Mouse (Mus musculus): ENCODE results near the gene Trpm3. TPM values are rescaled to one million over a fixed set of nuclear protein-coding genes. Genes with fewer than 3 reads are reported as not detected.

Trpm3 gene
- polyA plus RNA-seq, 1 experiment from 2014 or later = 0.04 TPM

DNA sequence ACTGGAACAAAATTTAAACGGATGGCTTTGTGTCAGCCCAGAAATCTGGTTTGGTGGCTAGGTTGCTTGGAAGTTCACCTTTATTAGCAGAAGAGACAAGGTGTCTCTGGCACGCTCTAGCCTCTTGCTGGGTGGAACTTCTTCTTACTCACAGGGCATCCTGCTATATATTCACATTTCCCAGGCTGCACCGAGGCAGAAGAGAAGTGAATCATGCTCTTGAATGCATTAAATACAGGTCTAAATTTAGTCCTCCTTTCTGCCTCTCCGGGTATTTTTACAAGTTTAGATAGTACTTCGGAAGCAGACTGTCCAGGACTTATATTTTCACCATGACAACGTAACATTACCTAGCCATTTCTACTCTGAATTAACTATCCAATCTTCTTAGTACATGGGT, 790.9 kb downstream of the Trpm3 start:
- Histone ChIP-seq H3K27ac (no peak overlapping the region), H3K4me3 (ENCODE audit: inconsistent target) (no peak overlapping the region), H3K36me3 (ENCODE audit: inconsistent target) (no peaks in the 10 kb centered on the region), H3K79me2 (ENCODE audit: inconsistent target) (no peaks in the 10 kb centered on the region)
- WGBS (ENCODE audit: missing documents) = 93% methylated on average over 6 of the region's 6 CpGs

- 62% methylated on average over 7 of the region's 7 CpGs for WGBS (ENCODE audit: missing documents)
- Histone ChIP-seq H3K27ac (no peak overlapping the region), H3K36me3 (ENCODE audit: inconsistent target) (no peaks in the 10 kb centered on the region), H3K79me2 (ENCODE audit: inconsistent target) (no peaks in the 10 kb centered on the region), H3K4me3 (ENCODE audit: inconsistent target) (no peak overlapping the region)
Measured at GRCm38 (mm10) chr19:22930368-22930834, 791.6 kb downstream of the Trpm3 start.

- H3K4me3 ChIP-seq (ENCODE audit: inconsistent target) = no peak overlapping the region
- H3K36me3 ChIP-seq (ENCODE audit: inconsistent target) = no peaks in the 10 kb centered on the region
- no peaks in the 10 kb centered on the region for H3K79me2 ChIP-seq (ENCODE audit: inconsistent target)
- H3K27ac ChIP-seq = no peak overlapping the region
- 90% methylated on average over 6 of the region's 6 CpGs for WGBS (ENCODE audit: missing documents)
Measured at GRCm38 (mm10) chr19:22931006-22931405, 792.2 kb downstream of the Trpm3 start.

DNA sequence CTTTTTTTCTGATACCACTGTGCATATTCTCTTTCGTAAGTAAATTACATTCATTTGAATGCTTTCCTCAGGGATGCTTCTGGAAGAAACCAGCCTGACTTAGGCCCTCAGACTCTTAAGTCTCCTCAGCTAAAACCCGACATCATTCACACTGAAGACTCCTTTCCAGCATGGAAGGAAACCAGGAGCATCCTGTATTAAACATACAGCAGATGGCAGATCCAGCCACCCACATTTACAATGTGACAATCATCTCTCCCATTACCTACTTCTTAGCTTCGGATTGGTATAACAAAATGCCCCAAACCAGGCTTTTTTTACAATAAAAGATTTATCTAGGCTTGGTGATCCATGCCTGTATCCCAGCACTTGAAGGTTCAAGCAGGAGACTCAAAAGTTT, 796.2 kb downstream of the Trpm3 start:
- H3K4me3 ChIP-seq (ENCODE audit: inconsistent target) = no peak overlapping the region

DNA sequence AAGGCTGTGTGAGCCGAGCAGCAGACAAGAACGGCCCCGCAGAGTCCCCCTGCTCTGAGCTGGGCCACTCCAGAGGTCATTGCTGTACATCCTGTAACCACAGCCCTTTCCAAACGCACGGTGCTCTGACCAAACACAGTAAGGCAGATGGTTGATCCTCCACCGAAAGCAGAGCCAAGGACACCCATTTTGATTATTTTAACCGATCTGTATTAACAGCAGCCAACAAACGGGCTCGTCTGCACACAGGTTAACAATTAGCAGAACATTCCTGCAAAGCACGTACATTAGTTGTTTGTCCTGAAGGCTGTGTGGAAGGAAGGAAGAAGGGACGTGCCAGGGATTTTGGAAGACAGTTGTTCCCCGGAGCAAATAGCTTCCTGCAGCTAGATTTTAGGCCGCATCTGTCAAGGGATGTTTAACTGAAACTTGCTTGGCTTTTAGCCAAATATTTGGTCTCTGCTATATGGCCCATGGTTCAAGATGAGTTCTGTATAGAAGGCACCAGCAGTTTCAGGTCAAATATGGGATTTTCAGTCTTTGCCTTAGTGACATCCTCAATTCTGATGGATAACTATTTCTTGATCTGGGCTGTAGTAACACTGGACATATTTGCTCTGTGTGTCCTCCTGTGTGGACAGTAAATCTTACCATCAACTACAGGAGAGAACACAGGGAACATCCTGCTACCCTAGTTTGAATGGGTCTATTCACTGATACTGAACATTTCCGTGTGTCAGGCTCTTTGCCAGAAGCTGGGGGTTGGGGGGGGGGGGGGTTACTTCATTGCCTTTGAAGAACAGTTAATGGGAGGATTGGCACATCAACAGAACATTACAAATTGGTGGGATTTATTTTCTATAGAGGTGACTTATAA, 800.2 kb downstream of the Trpm3 start:
- no peaks in the 10 kb centered on the region for H3K79me2 ChIP-seq (ENCODE audit: inconsistent target)
- no peak overlapping the region for H3K27ac ChIP-seq
- no peak overlapping the region for H3K4me3 ChIP-seq (ENCODE audit: inconsistent target)
- H3K36me3 ChIP-seq (ENCODE audit: inconsistent target) = no peaks in the 10 kb centered on the region
- 79% methylated on average over 14 of the region's 14 CpGs for WGBS (ENCODE audit: missing documents)

More for the DNA sequence above, 796.2 kb downstream of the Trpm3 start:
- H3K36me3 ChIP-seq (ENCODE audit: inconsistent target) = no peaks in the 10 kb centered on the region
- no peaks in the 10 kb centered on the region for H3K79me2 ChIP-seq (ENCODE audit: inconsistent target)
- no peak overlapping the region for H3K27ac ChIP-seq
- WGBS (ENCODE audit: missing documents) = 92% methylated on average over 3 of the region's 3 CpGs

- Histone ChIP-seq H3K36me3 (ENCODE audit: inconsistent target) (no peaks in the 10 kb centered on the region), H3K79me2 (ENCODE audit: inconsistent target) (no peaks in the 10 kb centered on the region), H3K4me3 (ENCODE audit: inconsistent target) (no peak overlapping the region), H3K27ac (no peak overlapping the region)
- 86% methylated on average over 5 of the region's 5 CpGs for WGBS (ENCODE audit: missing documents)
Measured at GRCm38 (mm10) chr19:22939836-22940235, 801.0 kb downstream of the Trpm3 start.

- H3K4me3 ChIP-seq (ENCODE audit: inconsistent target) = no peak overlapping the region
- H3K79me2 ChIP-seq (ENCODE audit: inconsistent target) = no peaks in the 10 kb centered on the region
- 33% methylated on average over 5 of the region's 5 CpGs for WGBS (ENCODE audit: missing documents)
Measured at GRCm38 (mm10) chr19:22940487-22940886, 801.6 kb downstream of the Trpm3 start.

GRCm38 (mm10) chr19:22940956-22941355, 802.1 kb downstream of the Trpm3 start:
- WGBS (ENCODE audit: missing documents) = 87% methylated on average over 9 of the region's 9 CpGs
- H3K36me3 ChIP-seq (ENCODE audit: inconsistent target) = no peaks in the 10 kb centered on the region
- no peak overlapping the region for H3K4me3 ChIP-seq (ENCODE audit: inconsistent target)

More at GRCm38 (mm10) chr19:22940487-22940886, 801.6 kb downstream of the Trpm3 start:
- Histone ChIP-seq H3K36me3 (ENCODE audit: inconsistent target) (no peaks in the 10 kb centered on the region), H3K27ac (no peak overlapping the region)

DNA sequence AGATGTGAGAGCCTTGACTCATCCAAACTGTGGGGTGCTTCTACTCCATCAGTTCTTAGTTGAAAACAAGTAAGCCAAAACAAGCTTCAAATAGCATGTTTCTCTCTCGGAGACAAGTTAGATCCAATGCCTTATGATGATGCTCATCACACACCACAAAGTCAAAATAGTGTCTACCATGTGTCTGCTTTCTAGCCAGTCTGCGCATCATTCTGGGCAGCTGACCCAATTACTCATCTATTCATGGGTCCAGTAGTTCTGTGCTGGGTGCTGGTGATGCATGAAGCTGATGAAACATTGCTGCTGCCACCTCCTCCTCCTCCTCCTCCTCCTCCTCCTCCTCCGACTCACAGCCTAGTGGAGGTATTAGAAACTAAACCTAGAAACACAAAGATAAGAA, 813.6 kb downstream of the Trpm3 start:
- 93% methylated on average over 3 of the region's 3 CpGs for WGBS (ENCODE audit: missing documents)
- H3K4me3 ChIP-seq (ENCODE audit: inconsistent target) = no peak overlapping the region

More at GRCm38 (mm10) chr19:22940956-22941355, 802.1 kb downstream of the Trpm3 start:
- Histone ChIP-seq H3K79me2 (ENCODE audit: inconsistent target) (no peaks in the 10 kb centered on the region), H3K27ac (no peak overlapping the region)

GRCm38 (mm10) chr19:22953191-22953590, 814.3 kb downstream of the Trpm3 start:
- no peak overlapping the region for H3K27ac ChIP-seq
- H3K79me2 ChIP-seq (ENCODE audit: inconsistent target) = no peaks in the 10 kb centered on the region
- no peaks in the 10 kb centered on the region for H3K36me3 ChIP-seq (ENCODE audit: inconsistent target)
- 55% methylated on average over 4 of the region's 4 CpGs for WGBS (ENCODE audit: missing documents)
- H3K4me3 ChIP-seq (ENCODE audit: inconsistent target) = no peak overlapping the region

More for the DNA sequence above, 813.6 kb downstream of the Trpm3 start:
- H3K36me3 ChIP-seq (ENCODE audit: inconsistent target) = no peaks in the 10 kb centered on the region
- no peaks in the 10 kb centered on the region for H3K79me2 ChIP-seq (ENCODE audit: inconsistent target)
- no peak overlapping the region for H3K27ac ChIP-seq

DNA sequence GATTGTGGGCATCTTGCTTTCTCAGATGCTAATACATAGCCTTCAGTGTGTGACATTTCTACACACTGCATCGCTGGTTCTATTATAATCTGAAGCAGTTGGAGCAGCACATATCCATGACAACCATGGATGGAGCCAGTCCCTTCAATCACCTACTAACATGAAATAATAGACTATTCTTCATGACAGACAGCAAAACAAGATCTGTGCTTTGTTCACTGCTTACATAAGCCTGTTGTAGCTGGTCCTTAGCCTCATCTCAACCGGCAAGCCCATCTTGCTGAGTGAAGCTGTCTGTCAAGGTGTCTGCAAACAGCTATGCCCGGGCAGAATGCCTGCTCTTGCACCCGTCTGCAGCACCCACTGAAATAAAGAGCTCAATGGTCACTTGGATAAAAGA, 819.6 kb downstream of the Trpm3 start:
- H3K79me2 ChIP-seq (ENCODE audit: inconsistent target) = no peaks in the 10 kb centered on the region
- no peak overlapping the region for H3K27ac ChIP-seq
- no peak overlapping the region for H3K4me3 ChIP-seq (ENCODE audit: inconsistent target)
- 92% methylated on average over 4 of the region's 4 CpGs for WGBS (ENCODE audit: missing documents)
- no peaks in the 10 kb centered on the region for H3K36me3 ChIP-seq (ENCODE audit: inconsistent target)

- 88% methylated on average over 13 of the region's 14 CpGs for WGBS (ENCODE audit: missing documents)
- no peaks in the 10 kb centered on the region for H3K79me2 ChIP-seq (ENCODE audit: inconsistent target)
- H3K4me3 ChIP-seq (ENCODE audit: inconsistent target) = no peak overlapping the region
- no peaks in the 10 kb centered on the region for H3K36me3 ChIP-seq (ENCODE audit: inconsistent target)
- no peak overlapping the region for H3K27ac ChIP-seq
Measured at GRCm38 (mm10) chr19:22960450-22961265, 821.8 kb downstream of the Trpm3 start.

DNA sequence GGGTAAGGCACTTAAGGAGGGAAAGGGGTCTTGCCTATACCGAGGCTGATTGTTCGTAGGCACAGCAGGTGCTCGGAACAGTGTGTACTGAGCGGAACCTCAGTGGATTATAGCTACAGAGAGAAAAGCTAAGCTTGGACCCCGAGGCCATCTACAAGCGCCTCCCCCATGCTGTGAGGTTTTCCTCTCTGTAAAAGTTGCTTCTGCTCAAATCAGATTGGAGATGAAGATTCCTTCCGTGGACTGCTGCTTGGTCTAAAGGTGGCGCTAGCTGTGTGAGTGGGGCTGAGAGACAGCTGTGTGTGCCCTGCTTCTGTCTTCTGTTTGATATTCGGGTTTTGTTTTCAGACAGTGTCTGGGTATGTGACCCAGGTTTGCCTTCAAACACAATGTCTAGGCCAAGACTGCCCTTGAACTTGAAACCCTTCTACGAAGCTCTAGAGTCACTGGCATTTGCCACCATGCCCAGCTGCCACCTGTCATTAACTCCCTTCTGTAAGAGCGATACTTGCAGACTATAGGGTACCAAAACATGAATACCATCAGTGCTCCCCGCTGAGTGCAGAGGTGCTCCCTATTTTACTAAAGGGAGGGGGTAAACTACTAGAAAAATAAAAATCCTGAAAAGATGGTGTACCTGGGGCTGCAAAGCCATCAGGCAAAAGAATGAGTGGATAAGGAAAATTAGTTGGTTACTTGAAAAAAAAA, 823.3 kb downstream of the Trpm3 start:
- Histone ChIP-seq H3K79me2 (ENCODE audit: inconsistent target) (no peaks in the 10 kb centered on the region), H3K27ac (no peak overlapping the region), H3K36me3 (ENCODE audit: inconsistent target) (no peaks in the 10 kb centered on the region), H3K4me3 (ENCODE audit: inconsistent target) (no peak overlapping the region)
- 77% methylated on average over 12 of the region's 12 CpGs for WGBS (ENCODE audit: missing documents)

DNA sequence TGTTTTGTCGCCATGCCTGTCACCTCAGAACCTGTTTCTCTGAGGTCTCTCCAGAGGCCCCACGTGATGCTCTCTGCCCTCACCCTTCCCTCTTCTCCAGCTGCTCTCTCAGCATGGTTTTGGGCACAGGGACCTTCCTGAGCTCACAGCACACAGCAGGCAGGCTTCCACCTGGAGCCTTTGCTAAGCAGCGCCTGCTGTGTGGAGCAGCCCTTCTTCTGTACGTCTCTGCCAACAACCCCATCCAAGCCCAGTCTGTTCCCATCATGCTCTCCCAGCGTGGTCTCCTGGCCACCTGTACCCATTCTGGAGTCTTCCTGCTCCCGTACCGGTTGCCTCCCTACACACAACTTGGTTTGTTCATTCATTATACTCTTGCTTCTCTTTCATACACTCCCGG, 823.9 kb downstream of the Trpm3 start:
- Histone ChIP-seq H3K36me3 (ENCODE audit: inconsistent target) (no peaks in the 10 kb centered on the region), H3K4me3 (ENCODE audit: inconsistent target) (no peak overlapping the region), H3K79me2 (ENCODE audit: inconsistent target) (no peaks in the 10 kb centered on the region), H3K27ac (no peak overlapping the region)
- 73% methylated on average over 8 of the region's 8 CpGs for WGBS (ENCODE audit: missing documents)
